Mouse (Mus musculus) intestine, postnatal 0 days (tissue): ENCODE measurements at regions not wholly inside any gene's neighbourhood (a gene's known extent, or its start where the extent isn't known, plus 50 kb on each side); places are given as distances from the start of the nearest gene placed in this dataset.

ENCODE experiments used
- ATAC-seq: fragments of 200-750 bp; cut with Nextera tagmentation; 2 replicates; pipeline ENCODE4 v1.8.0; 2017; ENCODE audit warnings: mild to moderate bottlenecking, moderate TSS enrichment, moderate library complexity
- H3K27ac ChIP-seq: fragments of 300-500 bp; sonication (generic); 2 replicates; pipeline ENCODE4 v1.5.1; 2014; ENCODE audit warnings: mild to moderate bottlenecking, low read depth, low read length, moderate library complexity
- H3K27me3 ChIP-seq: fragments of 300-500 bp; sonication (generic); replicated peaks from 2 replicates; pipeline ENCODE4 v1.6.1; 2014; ENCODE audit warnings: low read length, mixed read lengths; ENCODE audit not compliant: control insufficient read depth, insufficient read depth
- H3K36me3 ChIP-seq: fragments of 300-500 bp; sonication (generic); 2 replicates; pipeline ENCODE4 v1.6.1; 2014; ENCODE audit warnings: mild to moderate bottlenecking, moderate library complexity; ENCODE audit not compliant: control insufficient read depth, insufficient read depth
- H3K4me1 ChIP-seq: fragments of 300-500 bp; sonication (generic); replicated peaks from 2 replicates; pipeline ENCODE4 v1.6.1; 2014; ENCODE audit warnings: antibody characterized with exemption, low read length, mixed read lengths; ENCODE audit not compliant: control insufficient read depth, insufficient read depth
- H3K4me2 ChIP-seq: fragments of 300-500 bp; sonication (generic); replicated peaks from 2 replicates; pipeline ENCODE4 v1.6.1; 2014; ENCODE audit warnings: low read depth, mild to moderate bottlenecking, moderate library complexity
- H3K4me3 ChIP-seq: fragments of 300-500 bp; sonication (generic); 2 replicates; pipeline ENCODE4 v1.5.1; 2014; ENCODE audit warnings: low read depth, low read length
- H3K9ac ChIP-seq: fragments of 300-500 bp; sonication (generic); 2 replicates; pipeline ENCODE4 v1.6.1; 2014; ENCODE audit warnings: mild to moderate bottlenecking, low read depth, low read length
- H3K9me3 ChIP-seq: fragments of 300-500 bp; sonication (generic); 2 replicates; pipeline ENCODE4 v1.6.1; 2016; ENCODE audit warnings: mixed run types; ENCODE audit not compliant: control insufficient read depth
- CTCF ChIP-seq: sonication (generic); IDR thresholded peaks from 2 replicates; pipeline ENCODE4 v1.5.1; 2016; ENCODE audit warnings: low read depth, mild to moderate bottlenecking, control low read depth, antibody characterized with exemption, moderate library complexity
- WGBS: fragments of 180-500 bp; shearing (Covaris S2); extraction: QIAGEN DNeasy Blood & Tissue Kit; methylation state at CpG from one replicate; pipeline ENCODE4 v1.1.7; 2014; 5-methylcytosine and 5-hydroxymethylcytosine counted together

- 68% methylated on average over 5 of the region's 5 CpGs for WGBS
- H3K4me2 ChIP-seq: no peak overlapping the region
- no peak overlapping the region for H3K4me3 ChIP-seq
- H3K36me3 ChIP-seq: no peaks in the 10 kb centered on the region
- no peak for ATAC-seq
- no peak for TF ChIP-seq CTCF
- no peaks in the 10 kb centered on the region for H3K27me3 ChIP-seq
- H3K27ac ChIP-seq: no peak overlapping the region
- H3K9ac ChIP-seq: no peak overlapping the region
- H3K4me1 ChIP-seq: no peaks in the 10 kb centered on the region
- H3K9me3 ChIP-seq: no peaks in the 10 kb centered on the region
These were observed 205.8 kb downstream of the Gm10260 start for GRCm38 (mm10) chr13:97554601-97555000.

- Histone ChIP-seq H3K4me1 (peaks cover 15% of the 10 kb centered on the region), H3K9ac (no peak overlapping the region), H3K36me3 (no peaks in the 10 kb centered on the region), H3K27me3 (no peaks in the 10 kb centered on the region), H3K27ac (no peak overlapping the region), H3K4me3 (no peak overlapping the region), H3K9me3 (no peaks in the 10 kb centered on the region), H3K4me2 (no peak overlapping the region)
- TF ChIP-seq CTCF: no peak
- ATAC-seq: no peak
- 83% methylated on average over 4 of the region's 4 CpGs for WGBS
These were observed 208.2 kb downstream of the Gm10260 start for GRCm38 (mm10) chr13:97552236-97552635.

GRCm38 (mm10) chr13:97550880-97551279 lies 209.6 kb downstream of the Gm10260 start:
- Histone ChIP-seq H3K4me3 (no peak overlapping the region), H3K9me3 (no peaks in the 10 kb centered on the region), H3K4me1 (peaks cover 18% of the 10 kb centered on the region), H3K27ac (no peak overlapping the region), H3K9ac (no peak overlapping the region), H3K36me3 (no peaks in the 10 kb centered on the region), H3K4me2 (no peak overlapping the region), H3K27me3 (no peaks in the 10 kb centered on the region)
- TF ChIP-seq CTCF: no peak
- ATAC-seq: no peak
- WGBS: 92% methylated on average over 3 of the region's 3 CpGs

GRCm38 (mm10) chr13:97550172-97550571 lies 210.3 kb downstream of the Gm10260 start:
- Histone ChIP-seq H3K27ac (no peak overlapping the region), H3K4me1 (peaks cover 18% of the 10 kb centered on the region), H3K9me3 (no peaks in the 10 kb centered on the region), H3K4me2 (no peak overlapping the region), H3K36me3 (no peaks in the 10 kb centered on the region), H3K27me3 (no peaks in the 10 kb centered on the region), H3K4me3 (no peak overlapping the region), H3K9ac (no peak overlapping the region)
- 75% methylated on average over 4 of the region's 5 CpGs for WGBS
- no peak for TF ChIP-seq CTCF
- no peak for ATAC-seq

- no peaks in the 10 kb centered on the region for H3K9me3 ChIP-seq
- H3K27ac ChIP-seq: 0 out of 2 replicates have a peak overlapping the region, but pooled peaks have one; percentile 28
- H3K9ac ChIP-seq: no peak overlapping the region
- no peaks in the 10 kb centered on the region for H3K27me3 ChIP-seq
- H3K4me2 ChIP-seq: no peak overlapping the region
- no peaks in the 10 kb centered on the region for H3K36me3 ChIP-seq
- ATAC-seq: no peak
- H3K4me3 ChIP-seq: no peak overlapping the region
- H3K4me1 ChIP-seq: peaks cover 18% of the 10 kb centered on the region
- WGBS: 92% methylated on average over 6 of the region's 6 CpGs
- TF ChIP-seq CTCF: no peak
These were observed 211.0 kb downstream of the Gm10260 start for GRCm38 (mm10) chr13:97549384-97549783.

- peak overlapping the region; percentile 43; the same call in 1 of the 2 replicates for H3K27ac ChIP-seq
- no peaks in the 10 kb centered on the region for H3K27me3 ChIP-seq
- no peak for ATAC-seq
- H3K4me2 ChIP-seq: peak overlapping the region; percentile 33; the same call in 1 of the 2 replicates
- no peaks in the 10 kb centered on the region for H3K9me3 ChIP-seq
- WGBS: 8% methylated on average over 9 of the region's 9 CpGs
- no peak overlapping the region for H3K9ac ChIP-seq
- H3K36me3 ChIP-seq: no peaks in the 10 kb centered on the region
- H3K4me1 ChIP-seq: peaks cover 18% of the 10 kb centered on the region
- TF ChIP-seq CTCF: no peak
- H3K4me3 ChIP-seq: no peak overlapping the region
These were observed 211.9 kb downstream of the Gm10260 start for GRCm38 (mm10) chr13:97548527-97548977.

- 0 out of 2 replicates have a peak, but pooled peaks have one; percentile 8 for ATAC-seq
- 26% methylated on average over 5 of the region's 5 CpGs for WGBS
- H3K4me2 ChIP-seq: no peak overlapping the region
- H3K27ac ChIP-seq: no peak overlapping the region
- no peaks in the 10 kb centered on the region for H3K36me3 ChIP-seq
- peaks cover 18% of the 10 kb centered on the region for H3K4me1 ChIP-seq
- H3K9me3 ChIP-seq: no peaks in the 10 kb centered on the region
- no peak overlapping the region for H3K9ac ChIP-seq
- no peaks in the 10 kb centered on the region for H3K27me3 ChIP-seq
- no peak overlapping the region for H3K4me3 ChIP-seq
- no peak for TF ChIP-seq CTCF
These were observed 213.5 kb downstream of the Gm10260 start for GRCm38 (mm10) chr13:97546936-97547335.
